Mouse (Mus musculus): ENCODE data around the gene Gm20695. TPM values are rescaled to one million over a fixed set of nuclear protein-coding genes. Genes with fewer than 3 reads are reported as not detected.

The Gm20695 gene
- polyA plus RNA-seq (2011; ENCODE audit: insufficient read depth, insufficient read length, low replicate concordance, missing spikeins) = not detected in 2 replicates

DNA sequence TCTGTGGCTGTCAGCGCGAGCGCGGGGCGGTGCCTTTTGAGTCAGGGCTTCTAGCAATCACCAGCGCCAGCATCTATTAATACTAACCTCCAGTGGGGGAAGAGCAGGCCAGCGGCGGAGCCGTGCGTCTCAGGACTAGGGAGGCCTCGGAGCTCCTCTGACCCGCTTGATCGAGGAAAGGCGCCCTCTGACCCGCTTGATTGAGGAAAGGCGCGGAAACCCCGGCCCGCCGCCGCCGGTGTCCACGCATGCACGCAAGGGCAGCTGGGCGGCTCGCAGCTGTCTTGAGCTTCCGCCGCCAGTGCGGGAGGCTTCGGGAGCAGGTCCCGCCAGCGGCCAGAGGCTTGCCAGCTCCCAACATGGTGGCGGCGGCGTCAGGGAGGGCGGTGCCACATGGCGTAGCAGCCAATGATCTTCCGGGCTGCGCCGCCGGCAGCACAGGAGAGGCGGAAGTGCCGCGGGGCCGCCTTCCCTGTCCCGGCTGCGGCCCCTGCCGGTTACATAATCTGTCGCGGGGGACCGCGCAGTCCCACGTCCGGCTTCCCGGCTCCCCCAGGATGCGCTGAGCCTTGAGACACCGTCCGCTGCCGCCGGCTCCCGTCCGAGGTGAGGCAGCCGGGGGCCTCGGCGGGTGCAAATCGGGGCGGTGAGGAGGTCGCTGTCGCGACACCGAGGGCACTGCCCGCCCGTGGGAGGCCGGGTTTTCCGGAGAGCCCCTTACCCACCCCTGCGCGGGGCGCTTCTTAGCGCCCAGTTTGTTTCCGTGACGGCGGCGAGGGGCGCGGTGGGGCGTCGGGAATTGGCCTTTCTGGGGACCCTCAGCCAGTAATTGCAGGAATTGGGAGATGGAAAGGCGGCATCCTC lies at the start of gene Gm20695, which contains the start of gene Zfp597:
Gene Gm20695, plus strand, starts transcription at position 448 of the 864 bp plus-strand sequence.
Gene Zfp597, minus strand, starts transcription at position 361 of the 864 bp plus-strand sequence.
- WGBS = under 1% methylated on average over 88 of the region's 88 CpGs
- Histone ChIP-seq H3K4me3 (replicated peaks; ENCODE audit: control insufficient read depth, low read depth, low read length) (peak within 1 kb of the TSS; percentile 88), H3K4me1 (ENCODE audit: control insufficient read depth, insufficient read depth, low read length) (peaks cover 1% of the 10 kb centered on the region; the same call in 1 of the 2 replicates), H3K27ac (ENCODE audit: control insufficient read depth, insufficient read depth, low read depth, low read length, poor library complexity) (peak within 1 kb of the TSS; percentile 98)
- 0 out of 2 replicates have a peak, but pooled peaks have one; percentile 10 for TF ChIP-seq CTCF (IDR thresholded peaks at IDR 0.05; ENCODE audit: control insufficient read depth, insufficient read depth, low read length)
- peak; percentile 56; the same call in 1 of the 2 replicates for TF ChIP-seq POLR2A (IDR thresholded peaks at IDR 0.05; ENCODE audit: borderline replicate concordance, control insufficient read depth, low read depth, low read length)

DNA sequence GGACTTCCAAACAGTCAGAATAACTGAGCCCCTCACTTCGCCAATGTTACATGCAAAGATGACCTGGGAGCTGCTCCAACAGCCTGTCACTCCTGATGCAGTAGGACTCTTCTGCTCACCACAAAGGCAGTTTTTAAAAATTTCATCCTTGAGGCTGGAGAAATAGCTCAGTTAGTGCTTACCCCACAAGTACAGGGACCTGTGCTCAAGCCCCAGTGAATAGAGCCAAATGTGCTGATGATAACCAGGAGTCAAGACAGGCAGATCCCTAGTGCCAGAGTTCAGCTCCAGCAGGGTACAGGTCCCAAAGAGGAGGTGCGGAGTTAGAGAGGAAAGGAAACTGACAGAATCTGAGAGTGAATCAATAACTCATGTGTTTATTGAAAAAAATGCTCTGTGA lies 49.0 kb upstream of the Gm20695 start:
- TF ChIP-seq POLR2A (IDR thresholded peaks at IDR 0.05; ENCODE audit: borderline replicate concordance, control insufficient read depth, low read depth, low read length) = no peak
- TF ChIP-seq CTCF (IDR thresholded peaks at IDR 0.05; ENCODE audit: control insufficient read depth, insufficient read depth, low read length) = no peak
- WGBS = 80% methylated on average over 2 of the region's 2 CpGs
- Histone ChIP-seq H3K4me3 (replicated peaks; ENCODE audit: control insufficient read depth, low read depth, low read length) (no peak overlapping the region), H3K27ac (ENCODE audit: control insufficient read depth, insufficient read depth, low read depth, low read length, poor library complexity) (no peak overlapping the region), H3K4me1 (ENCODE audit: control insufficient read depth, insufficient read depth, low read length) (no peaks in the 10 kb centered on the region)

DNA sequence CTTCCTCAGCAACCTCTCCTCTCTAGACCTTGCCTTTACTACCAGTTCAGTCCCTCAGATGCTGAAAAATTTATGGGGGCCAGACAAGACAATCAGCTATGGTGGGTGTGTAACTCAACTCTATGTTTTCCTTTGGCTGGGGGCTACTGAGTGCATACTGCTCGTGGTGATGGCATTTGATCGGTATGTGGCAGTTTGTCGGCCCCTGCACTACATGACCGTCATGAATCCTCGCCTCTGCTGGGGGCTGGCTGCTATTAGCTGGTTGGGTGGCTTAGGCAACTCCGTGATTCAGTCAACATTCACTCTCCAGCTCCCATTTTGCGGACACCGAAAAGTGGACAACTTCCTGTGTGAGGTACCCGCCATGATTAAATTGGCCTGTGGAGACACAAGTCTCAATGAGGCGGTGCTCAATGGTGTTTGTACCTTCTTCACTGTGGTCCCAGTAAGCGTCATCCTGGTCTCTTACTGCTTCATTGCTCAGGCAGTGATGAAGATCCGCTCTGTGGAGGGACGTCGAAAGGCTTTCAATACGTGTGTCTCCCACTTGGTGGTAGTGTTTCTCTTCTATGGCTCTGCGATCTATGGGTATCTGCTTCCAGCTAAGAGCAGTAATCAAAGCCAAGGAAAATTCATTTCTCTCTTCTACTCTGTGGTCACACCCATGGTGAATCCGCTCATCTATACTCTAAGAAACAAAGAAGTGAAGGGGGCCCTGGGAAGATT lies 45.1 kb upstream of the Gm20695 start:
- 54% methylated on average over 17 of the region's 17 CpGs for WGBS
- TF ChIP-seq POLR2A (IDR thresholded peaks at IDR 0.05; ENCODE audit: borderline replicate concordance, control insufficient read depth, low read depth, low read length) = no peak
- peak; percentile 34; the same call in 1 of the 2 replicates for TF ChIP-seq CTCF (IDR thresholded peaks at IDR 0.05; ENCODE audit: control insufficient read depth, insufficient read depth, low read length)
- no peak overlapping the region for H3K4me3 ChIP-seq (replicated peaks; ENCODE audit: control insufficient read depth, low read depth, low read length)
- H3K4me1 ChIP-seq (ENCODE audit: control insufficient read depth, insufficient read depth, low read length) = no peaks in the 10 kb centered on the region
- no peak overlapping the region for H3K27ac ChIP-seq (ENCODE audit: control insufficient read depth, insufficient read depth, low read depth, low read length, poor library complexity)

DNA sequence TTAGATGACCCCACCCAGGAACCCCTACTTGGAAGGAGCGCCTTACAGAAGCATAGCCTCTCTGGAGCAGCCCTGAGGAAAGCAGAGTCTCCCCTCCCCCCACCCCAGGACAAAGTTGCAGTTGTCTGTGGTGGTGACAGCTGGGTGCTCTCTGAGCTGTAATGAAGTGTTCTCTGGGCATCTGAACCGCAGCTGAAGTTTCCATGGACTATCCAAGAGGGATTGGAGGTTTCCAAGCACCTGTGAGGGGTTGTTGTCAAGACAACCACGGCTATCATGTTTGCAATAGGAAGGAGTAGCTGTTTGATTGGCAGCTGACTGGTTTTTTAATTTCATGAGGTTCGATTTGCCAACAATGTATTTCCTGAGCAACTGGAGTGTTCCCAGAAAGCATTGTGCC lies 41.5 kb upstream of the Gm20695 start:
- Histone ChIP-seq H3K27ac (ENCODE audit: control insufficient read depth, insufficient read depth, low read depth, low read length, poor library complexity) (no peak overlapping the region), H3K4me1 (ENCODE audit: control insufficient read depth, insufficient read depth, low read length) (no peaks in the 10 kb centered on the region), H3K4me3 (replicated peaks; ENCODE audit: control insufficient read depth, low read depth, low read length) (no peak overlapping the region)
- TF ChIP-seq CTCF (IDR thresholded peaks at IDR 0.05; ENCODE audit: control insufficient read depth, insufficient read depth, low read length) = no peak
- TF ChIP-seq POLR2A (IDR thresholded peaks at IDR 0.05; ENCODE audit: borderline replicate concordance, control insufficient read depth, low read depth, low read length) = no peak
- 34% methylated on average over 4 of the region's 4 CpGs for WGBS

DNA sequence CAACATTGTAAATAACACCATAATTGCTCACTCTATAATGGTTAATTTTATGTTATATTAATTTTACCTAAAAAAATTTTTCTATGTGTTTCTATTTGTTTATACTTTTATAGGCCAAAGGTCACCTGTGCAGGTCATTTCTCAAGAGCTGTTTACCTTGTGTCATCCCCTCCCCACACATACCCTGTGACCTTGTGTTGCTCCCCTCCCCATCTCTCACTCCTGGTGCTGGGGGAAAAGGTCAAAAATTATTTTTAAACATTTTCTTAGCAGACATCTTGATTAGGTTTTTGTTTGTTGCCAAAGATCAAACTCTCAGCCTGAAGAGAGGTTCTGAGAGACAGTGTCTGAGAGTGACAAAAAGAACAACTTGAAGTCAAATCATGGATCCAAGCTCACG lies 40.7 kb upstream of the Gm20695 start:
- H3K4me1 ChIP-seq (ENCODE audit: control insufficient read depth, insufficient read depth, low read length) = no peaks in the 10 kb centered on the region
- WGBS = 62% methylated on average over 1 of the region's 1 CpGs
- no peak overlapping the region for H3K27ac ChIP-seq (ENCODE audit: control insufficient read depth, insufficient read depth, low read depth, low read length, poor library complexity)
- no peak overlapping the region for H3K4me3 ChIP-seq (replicated peaks; ENCODE audit: control insufficient read depth, low read depth, low read length)
- TF ChIP-seq POLR2A (IDR thresholded peaks at IDR 0.05; ENCODE audit: borderline replicate concordance, control insufficient read depth, low read depth, low read length) = no peak
- no peak for TF ChIP-seq CTCF (IDR thresholded peaks at IDR 0.05; ENCODE audit: control insufficient read depth, insufficient read depth, low read length)

DNA sequence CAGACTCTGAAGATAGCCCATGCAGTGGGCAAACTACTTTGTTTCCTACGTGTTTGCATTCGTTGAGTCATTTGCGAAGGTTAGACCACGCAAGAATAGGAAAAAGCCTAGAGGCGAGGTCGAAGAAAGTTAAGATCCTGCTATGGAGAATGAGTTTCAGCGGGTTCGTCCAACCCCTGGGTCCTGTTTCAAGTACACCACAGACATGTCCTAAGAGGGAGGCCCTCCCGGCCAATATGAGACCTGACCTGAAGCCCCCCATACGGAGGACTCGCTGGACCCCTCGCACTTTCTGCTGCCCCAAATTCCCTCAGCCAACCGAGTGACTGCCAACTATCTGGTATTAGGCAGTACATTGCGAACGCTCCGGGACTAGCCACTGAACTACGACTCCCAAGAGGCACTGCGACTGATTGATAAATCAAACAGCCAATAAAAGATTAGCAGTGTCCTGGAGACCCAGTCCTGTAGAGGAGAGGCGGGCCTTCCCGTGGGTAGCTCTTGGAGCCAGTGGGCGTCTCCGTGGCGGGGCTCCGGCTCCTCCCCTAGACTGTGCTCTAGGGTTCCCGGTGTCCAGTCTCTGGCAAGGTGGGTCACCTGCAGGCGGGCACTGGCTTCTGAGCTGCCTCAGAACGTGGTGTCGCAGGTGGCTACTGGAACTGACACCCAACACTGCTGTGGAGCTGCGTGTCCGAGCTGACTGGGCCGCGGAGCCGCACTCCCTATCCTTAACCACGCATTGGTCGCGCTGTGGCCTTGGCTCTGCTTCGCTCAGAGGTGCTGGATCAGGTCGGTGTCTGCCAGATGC lies 37.5 kb upstream of the Gm20695 start, which contains the start of gene Zfp174:
Gene Zfp174, plus strand, starts transcription at position 558 of the 808 bp plus-strand sequence.
- H3K4me1 ChIP-seq (ENCODE audit: control insufficient read depth, insufficient read depth, low read length) = no peaks in the 10 kb centered on the region

DNA sequence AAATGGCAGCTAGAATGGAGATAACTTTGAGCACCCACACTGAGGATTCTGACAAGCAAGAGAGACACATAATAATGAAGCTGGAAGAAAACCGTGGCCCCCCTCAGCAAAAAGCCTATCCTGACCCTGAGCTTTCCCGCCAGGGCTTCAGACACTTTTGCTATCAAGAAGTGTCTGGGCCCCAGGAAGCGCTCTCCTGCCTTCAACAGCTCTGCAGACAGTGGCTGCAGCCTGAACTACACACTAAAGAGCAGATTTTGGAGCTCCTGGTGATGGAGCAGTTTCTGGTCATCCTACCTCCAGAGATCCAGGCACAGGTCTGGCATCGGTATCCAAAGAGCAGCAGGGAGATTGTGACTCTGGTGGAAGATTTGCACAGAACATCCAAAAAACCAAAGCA lies 36.6 kb upstream of the Gm20695 start:
- H3K27ac ChIP-seq (ENCODE audit: control insufficient read depth, insufficient read depth, low read depth, low read length, poor library complexity) = no peak overlapping the region
- no peaks in the 10 kb centered on the region for H3K4me1 ChIP-seq (ENCODE audit: control insufficient read depth, insufficient read depth, low read length)
- WGBS = 79% methylated on average over 4 of the region's 4 CpGs
- H3K4me3 ChIP-seq (replicated peaks; ENCODE audit: control insufficient read depth, low read depth, low read length) = no peak overlapping the region
- TF ChIP-seq CTCF (IDR thresholded peaks at IDR 0.05; ENCODE audit: control insufficient read depth, insufficient read depth, low read length) (no peak), POLR2A (IDR thresholded peaks at IDR 0.05; ENCODE audit: borderline replicate concordance, control insufficient read depth, low read depth, low read length) (no peak)

More for the DNA sequence above, 37.5 kb upstream of the Gm20695 start, which contains the start of gene Zfp174:
- H3K4me3 ChIP-seq (replicated peaks; ENCODE audit: control insufficient read depth, low read depth, low read length) = peak within 1 kb of the TSS; percentile 80
- 2% methylated on average over 38 of the region's 38 CpGs for WGBS
- no peak within 1 kb of the TSS for H3K27ac ChIP-seq (ENCODE audit: control insufficient read depth, insufficient read depth, low read depth, low read length, poor library complexity)
- TF ChIP-seq CTCF (IDR thresholded peaks at IDR 0.05; ENCODE audit: control insufficient read depth, insufficient read depth, low read length) = no peak
- no peak; the same call in 1 of the 2 replicates for TF ChIP-seq POLR2A (IDR thresholded peaks at IDR 0.05; ENCODE audit: borderline replicate concordance, control insufficient read depth, low read depth, low read length)
